Mouse (Mus musculus) kidney, postnatal 25 days (tissue): Measurements from ENCODE around the gene Gm20695.
A peak's percentile ranks its signal among the peaks of the same experiment; 100 is the strongest.
"Not testable (repeated sequence)": the region's sequence is repeated elsewhere in the genome, so short reads cannot be mapped to it uniquely, and the experiment has no call there.

Experiments
- DNase-seq, 2 experiments: peaks; one replicate each; pipeline ENCODE4 v3.0.0; 2021; ENCODE audit warnings: mixed read lengths in 2 of 2

Gm20695 gene

DNA sequence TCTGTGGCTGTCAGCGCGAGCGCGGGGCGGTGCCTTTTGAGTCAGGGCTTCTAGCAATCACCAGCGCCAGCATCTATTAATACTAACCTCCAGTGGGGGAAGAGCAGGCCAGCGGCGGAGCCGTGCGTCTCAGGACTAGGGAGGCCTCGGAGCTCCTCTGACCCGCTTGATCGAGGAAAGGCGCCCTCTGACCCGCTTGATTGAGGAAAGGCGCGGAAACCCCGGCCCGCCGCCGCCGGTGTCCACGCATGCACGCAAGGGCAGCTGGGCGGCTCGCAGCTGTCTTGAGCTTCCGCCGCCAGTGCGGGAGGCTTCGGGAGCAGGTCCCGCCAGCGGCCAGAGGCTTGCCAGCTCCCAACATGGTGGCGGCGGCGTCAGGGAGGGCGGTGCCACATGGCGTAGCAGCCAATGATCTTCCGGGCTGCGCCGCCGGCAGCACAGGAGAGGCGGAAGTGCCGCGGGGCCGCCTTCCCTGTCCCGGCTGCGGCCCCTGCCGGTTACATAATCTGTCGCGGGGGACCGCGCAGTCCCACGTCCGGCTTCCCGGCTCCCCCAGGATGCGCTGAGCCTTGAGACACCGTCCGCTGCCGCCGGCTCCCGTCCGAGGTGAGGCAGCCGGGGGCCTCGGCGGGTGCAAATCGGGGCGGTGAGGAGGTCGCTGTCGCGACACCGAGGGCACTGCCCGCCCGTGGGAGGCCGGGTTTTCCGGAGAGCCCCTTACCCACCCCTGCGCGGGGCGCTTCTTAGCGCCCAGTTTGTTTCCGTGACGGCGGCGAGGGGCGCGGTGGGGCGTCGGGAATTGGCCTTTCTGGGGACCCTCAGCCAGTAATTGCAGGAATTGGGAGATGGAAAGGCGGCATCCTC lies at the start of gene Gm20695, which contains the start of gene Zfp597:
Gene Gm20695, plus strand, starts transcription at position 448 of the 864 bp plus-strand sequence.
Gene Zfp597, minus strand, starts transcription at position 361 of the 864 bp plus-strand sequence.
- peak; percentile 95 to 98 for DNase-seq

- DNase-seq = no peak
Measured at GRCm38 (mm10) chr16:3835461-3835860, 49.0 kb upstream of the Gm20695 start.

DNA sequence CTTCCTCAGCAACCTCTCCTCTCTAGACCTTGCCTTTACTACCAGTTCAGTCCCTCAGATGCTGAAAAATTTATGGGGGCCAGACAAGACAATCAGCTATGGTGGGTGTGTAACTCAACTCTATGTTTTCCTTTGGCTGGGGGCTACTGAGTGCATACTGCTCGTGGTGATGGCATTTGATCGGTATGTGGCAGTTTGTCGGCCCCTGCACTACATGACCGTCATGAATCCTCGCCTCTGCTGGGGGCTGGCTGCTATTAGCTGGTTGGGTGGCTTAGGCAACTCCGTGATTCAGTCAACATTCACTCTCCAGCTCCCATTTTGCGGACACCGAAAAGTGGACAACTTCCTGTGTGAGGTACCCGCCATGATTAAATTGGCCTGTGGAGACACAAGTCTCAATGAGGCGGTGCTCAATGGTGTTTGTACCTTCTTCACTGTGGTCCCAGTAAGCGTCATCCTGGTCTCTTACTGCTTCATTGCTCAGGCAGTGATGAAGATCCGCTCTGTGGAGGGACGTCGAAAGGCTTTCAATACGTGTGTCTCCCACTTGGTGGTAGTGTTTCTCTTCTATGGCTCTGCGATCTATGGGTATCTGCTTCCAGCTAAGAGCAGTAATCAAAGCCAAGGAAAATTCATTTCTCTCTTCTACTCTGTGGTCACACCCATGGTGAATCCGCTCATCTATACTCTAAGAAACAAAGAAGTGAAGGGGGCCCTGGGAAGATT lies 45.1 kb upstream of the Gm20695 start:
- DNase-seq = peak in 1 of 2 experiments; percentile 17

DNA sequence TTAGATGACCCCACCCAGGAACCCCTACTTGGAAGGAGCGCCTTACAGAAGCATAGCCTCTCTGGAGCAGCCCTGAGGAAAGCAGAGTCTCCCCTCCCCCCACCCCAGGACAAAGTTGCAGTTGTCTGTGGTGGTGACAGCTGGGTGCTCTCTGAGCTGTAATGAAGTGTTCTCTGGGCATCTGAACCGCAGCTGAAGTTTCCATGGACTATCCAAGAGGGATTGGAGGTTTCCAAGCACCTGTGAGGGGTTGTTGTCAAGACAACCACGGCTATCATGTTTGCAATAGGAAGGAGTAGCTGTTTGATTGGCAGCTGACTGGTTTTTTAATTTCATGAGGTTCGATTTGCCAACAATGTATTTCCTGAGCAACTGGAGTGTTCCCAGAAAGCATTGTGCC lies 41.5 kb upstream of the Gm20695 start:
- DNase-seq = no peak

DNA sequence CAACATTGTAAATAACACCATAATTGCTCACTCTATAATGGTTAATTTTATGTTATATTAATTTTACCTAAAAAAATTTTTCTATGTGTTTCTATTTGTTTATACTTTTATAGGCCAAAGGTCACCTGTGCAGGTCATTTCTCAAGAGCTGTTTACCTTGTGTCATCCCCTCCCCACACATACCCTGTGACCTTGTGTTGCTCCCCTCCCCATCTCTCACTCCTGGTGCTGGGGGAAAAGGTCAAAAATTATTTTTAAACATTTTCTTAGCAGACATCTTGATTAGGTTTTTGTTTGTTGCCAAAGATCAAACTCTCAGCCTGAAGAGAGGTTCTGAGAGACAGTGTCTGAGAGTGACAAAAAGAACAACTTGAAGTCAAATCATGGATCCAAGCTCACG lies 40.7 kb upstream of the Gm20695 start:
- DNase-seq = no peak

GRCm38 (mm10) chr16:3846711-3847518 lies 37.5 kb upstream of the Gm20695 start, which contains the start of gene Zfp174:
Gene Zfp174 (plus strand): TSS chr16:3847268.
- DNase-seq = peak; percentile 95 to 98

DNA sequence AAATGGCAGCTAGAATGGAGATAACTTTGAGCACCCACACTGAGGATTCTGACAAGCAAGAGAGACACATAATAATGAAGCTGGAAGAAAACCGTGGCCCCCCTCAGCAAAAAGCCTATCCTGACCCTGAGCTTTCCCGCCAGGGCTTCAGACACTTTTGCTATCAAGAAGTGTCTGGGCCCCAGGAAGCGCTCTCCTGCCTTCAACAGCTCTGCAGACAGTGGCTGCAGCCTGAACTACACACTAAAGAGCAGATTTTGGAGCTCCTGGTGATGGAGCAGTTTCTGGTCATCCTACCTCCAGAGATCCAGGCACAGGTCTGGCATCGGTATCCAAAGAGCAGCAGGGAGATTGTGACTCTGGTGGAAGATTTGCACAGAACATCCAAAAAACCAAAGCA lies 36.6 kb upstream of the Gm20695 start:
- DNase-seq = no peak

- no peak for DNase-seq
Measured at GRCm38 (mm10) chr16:3848416-3848815, 36.0 kb upstream of the Gm20695 start.

DNA sequence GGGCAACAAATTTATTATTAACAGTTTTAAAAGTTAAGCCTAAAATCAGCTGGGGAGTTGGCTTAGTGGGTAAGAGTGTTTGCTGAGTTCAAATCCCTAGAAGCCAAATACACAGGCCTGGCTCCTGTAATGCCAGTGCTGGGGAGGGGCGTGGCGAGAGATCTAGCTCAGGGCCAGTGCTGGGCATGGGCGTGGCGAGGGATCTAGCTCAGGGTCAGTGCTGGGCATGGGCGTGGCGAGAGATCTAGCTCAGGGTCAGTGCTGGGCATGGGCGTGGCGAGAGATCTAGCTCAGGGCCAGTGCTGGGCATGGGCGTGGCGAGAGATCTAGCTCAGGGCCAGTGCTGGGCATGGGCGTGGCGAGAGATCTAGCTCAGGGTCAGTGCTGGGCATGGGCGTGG lies 33.1 kb upstream of the Gm20695 start:
- not testable (repeated sequence) for DNase-seq

DNA sequence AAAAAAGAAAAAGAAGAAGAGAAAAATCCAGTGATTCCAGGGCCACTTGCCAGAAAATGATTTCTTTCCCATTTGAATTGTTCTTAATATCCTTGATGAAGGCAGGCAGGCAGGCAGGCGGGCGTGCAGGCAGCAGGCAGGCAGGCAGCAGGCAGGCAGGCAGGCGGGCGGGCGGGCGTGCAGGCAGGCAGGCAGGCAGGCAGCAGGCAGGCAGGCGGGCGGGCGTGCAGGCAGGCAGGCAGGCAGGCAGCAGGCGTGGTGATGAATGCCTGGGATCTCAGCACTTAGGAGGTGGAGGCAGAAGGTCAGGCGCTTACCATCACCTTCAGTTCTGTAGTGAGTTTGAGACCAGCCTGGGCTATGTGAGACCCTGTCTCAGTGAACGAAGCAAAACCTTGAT lies 31.9 kb upstream of the Gm20695 start:
- DNase-seq = no peak

GRCm38 (mm10) chr16:3854437-3855182 lies 29.8 kb upstream of the Gm20695 start:
- DNase-seq = no peak

GRCm38 (mm10) chr16:3855776-3856175 lies 28.7 kb upstream of the Gm20695 start:
- no peak for DNase-seq

DNA sequence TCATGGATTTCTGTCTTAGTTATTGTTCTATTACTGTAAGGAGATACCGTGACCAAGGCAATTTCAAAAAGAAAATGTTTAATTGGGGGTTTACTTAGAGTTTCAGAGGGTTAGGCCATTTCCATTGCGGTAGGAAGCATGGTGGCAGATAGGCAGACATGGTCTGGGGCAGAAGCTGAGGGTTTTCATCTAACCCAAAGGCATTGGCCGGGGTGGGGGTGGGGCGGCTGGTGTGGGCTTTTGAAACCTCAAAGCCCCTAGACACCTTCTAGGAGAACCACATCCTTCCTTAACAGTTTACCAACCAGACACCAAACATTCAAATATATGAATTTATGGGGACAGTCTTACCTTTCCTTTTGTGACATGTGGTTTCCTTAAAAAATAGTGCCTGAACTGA lies 25.2 kb upstream of the Gm20695 start:
- no peak for DNase-seq

DNA sequence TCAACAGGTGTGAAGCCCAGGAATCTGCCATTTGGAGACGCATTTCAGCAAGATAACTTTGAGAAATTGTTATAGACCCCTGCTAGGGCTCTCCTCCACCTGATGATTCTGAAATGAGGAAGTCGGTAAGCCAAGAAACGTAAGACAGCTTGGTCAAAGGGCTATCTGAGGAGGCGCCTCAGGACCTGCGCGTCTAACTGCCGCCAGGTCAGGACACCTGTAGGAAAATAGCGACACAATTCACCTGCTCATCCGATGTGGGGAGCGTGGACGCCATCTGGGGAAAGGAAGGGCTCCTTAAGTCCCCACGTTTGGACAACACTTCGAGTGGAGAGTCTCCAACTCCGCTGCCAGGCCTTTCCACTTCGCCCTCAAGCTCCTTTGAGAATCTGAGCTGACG lies 12.6 kb upstream of the Gm20695 start:
- no peak for DNase-seq

DNA sequence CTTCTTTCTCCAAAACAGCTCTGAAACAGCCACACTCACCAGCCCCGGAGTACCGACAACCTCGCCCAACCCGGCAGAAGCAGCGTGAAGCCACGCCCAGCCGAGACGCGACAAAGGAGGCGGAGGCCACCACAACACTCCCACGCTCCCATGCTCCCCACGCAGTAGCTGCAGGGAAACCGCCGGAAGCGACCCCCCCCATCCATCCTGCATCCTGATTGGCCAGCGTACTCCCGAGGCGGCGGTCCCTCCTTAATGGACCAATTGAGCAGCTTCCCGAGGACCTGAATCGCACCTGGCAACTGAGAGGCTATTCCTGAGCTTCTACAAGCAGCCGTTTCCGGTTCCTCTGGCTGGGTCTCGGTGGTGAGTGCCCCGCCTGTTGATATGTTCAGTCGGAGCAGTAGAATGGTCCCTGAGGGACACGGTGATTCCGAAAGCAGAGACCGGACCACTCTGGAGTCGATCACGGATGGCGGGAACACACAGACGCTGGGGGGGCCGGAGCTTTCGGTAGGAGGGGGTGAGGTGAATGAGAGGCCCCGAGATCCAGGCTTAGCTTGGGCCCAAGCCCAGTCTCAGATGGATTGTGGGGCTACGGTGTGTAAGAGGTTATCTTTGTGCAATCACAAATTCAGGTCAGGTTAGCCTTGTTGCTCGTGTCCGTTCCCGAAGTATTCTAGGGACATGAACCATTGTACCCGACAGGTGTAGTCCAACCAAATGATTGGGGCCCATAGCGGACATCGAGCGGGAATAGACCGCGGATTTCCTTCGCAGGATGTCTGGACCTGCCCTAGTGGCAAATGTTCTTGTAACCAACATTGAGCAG lies 12.0 kb upstream of the Gm20695 start, which contains the start of gene Naa60:
Gene Naa60, plus strand, starts transcription at position 160 of the 832 bp plus-strand sequence.
- DNase-seq = peak; percentile 94 to 98

DNA sequence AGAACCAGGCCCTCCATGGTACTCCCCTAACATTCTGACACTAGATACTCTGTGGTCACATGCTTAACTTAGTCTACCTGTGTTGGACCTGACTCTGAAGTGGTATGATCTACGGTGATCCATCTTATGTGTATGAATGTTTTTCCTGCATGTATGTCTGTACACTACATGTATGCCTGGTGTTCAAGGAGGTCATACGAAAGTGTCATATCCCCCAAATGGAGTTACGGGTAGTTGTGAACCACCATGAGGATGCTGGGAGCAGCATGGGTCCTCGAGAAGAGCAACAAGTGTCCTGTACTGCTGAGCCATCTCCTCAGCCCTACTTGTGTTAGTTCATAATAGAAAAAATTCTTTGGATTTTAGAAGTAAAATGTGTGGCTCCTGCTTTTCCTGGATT lies 8.1 kb upstream of the Gm20695 start:
- no peak for DNase-seq

DNA sequence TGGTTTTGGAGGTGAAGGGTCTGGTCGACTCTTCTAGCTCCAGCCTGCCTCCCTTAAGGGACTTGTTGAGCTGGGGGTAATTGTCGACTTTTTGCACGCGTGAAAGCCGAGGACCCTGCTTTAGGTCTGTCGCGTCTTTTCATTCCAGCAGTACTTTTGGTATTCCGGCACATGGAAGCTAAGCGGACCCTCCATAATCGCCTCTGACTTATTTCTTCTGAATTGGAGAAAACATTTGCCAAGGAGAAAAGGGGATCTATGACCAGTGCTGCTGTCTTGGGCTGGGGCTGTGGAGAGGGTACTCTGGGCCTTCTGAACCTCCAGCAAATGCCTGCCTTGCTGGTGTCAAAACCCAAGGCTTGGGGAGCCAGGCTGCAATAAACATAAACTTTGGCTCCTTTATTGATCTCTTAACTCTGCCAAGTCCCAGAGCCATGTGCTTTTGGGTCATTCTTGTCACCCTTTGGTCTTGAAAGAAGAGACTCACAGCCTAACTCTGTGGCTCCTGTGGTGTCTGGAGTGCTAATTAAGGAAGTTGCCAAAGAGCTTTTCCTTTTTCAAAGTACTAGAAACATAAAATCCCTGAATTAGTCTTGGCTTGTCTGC lies 720 bp downstream of the Gm20695 start:
- no peak for DNase-seq

DNA sequence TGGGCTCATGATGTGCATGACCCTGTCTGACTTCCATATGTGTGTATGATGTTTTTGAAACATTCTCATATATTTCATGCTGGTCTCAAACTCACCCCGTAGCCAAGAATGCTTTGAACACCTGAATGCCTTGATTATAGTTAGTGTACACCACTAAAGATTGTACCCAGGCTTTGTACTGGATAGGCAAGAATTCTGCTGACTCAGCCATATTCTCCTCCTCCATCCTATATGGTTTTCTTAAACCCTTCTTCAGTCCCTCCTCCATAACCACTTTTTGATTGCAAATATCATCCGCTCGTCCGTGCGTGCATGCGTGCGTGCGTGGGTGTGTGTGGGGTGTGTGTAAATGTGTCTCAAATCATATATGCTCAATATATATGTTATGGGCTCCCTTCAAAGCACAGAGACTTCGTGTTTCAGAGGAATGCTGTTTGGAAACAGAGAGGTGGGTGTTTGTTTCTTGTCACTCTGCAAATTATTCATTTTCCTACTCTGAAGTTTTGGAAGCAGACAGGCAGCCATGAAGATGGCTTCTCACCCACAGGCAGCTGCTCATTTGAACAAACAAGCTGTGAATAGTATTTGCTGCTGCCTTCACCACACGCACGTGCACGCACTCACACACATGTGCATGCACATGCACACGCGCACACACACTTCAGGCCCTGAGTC lies 7.3 kb downstream of the Gm20695 start:
- DNase-seq = no peak

DNA sequence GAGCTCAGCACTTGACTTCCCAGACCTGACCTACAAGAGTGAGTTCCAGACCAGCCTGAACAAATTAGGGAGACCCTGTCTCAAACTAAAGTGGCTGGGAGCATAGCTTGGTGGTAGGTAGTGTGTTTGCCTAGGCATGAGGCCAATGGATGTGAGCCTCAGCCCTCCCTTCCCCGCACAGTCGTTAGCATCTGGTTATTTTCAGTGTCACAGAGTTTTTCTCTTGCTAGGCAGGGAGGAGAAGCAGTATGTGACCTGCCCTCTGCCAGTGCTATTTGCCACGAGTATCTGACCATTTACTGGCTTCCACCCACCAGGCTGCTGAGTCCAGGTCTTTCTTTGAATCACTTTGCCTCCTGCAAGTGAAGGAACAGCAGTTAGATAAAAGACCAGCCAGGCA lies 9.3 kb downstream of the Gm20695 start:
- no peak for DNase-seq

GRCm38 (mm10) chr16:3895173-3895792 lies 10.8 kb downstream of the Gm20695 start:
- DNase-seq = peak; percentile 17 to 51
